Mouse (Mus musculus) liver, embryonic 15.5 days (tissue): ENCODE measurements around the gene Gabrb2. TPM values are rescaled to one million over a fixed set of nuclear protein-coding genes. Genes with fewer than 3 reads are reported as not detected.
A peak's percentile ranks its signal among the peaks of the same experiment; 100 is the strongest.

Experiments used
- ATAC-seq: fragments of 200-750 bp; cut with Nextera tagmentation; 2 replicates; pipeline ENCODE4 v1.8.0; 2017; ENCODE audit warnings: moderate number of reproducible peaks, mild to moderate bottlenecking, moderate library complexity; ENCODE audit not compliant: insufficient read depth
- H3K27ac ChIP-seq: fragments of 300-500 bp; sonication (generic); replicated peaks from 2 replicates; pipeline ENCODE4 v1.5.1; 2015; ENCODE audit warnings: mild to moderate bottlenecking, inconsistent platforms
- H3K27me3 ChIP-seq: fragments of 300-500 bp; sonication (generic); 2 replicates; pipeline ENCODE4 v1.6.1; 2015; ENCODE audit warnings: mild to moderate bottlenecking, inconsistent platforms
- H3K36me3 ChIP-seq: fragments of 300-500 bp; sonication (generic); replicated peaks from 2 replicates; pipeline ENCODE4 v1.6.1; 2015; ENCODE audit warnings: moderate library complexity, mild to moderate bottlenecking, inconsistent platforms
- H3K4me1 ChIP-seq: fragments of 300-500 bp; sonication (generic); replicated peaks from 2 replicates; pipeline ENCODE4 v1.6.1; 2015; ENCODE audit warnings: inconsistent platforms
- H3K4me2 ChIP-seq: fragments of 300-500 bp; sonication (generic); 2 replicates; pipeline ENCODE4 v1.6.1; 2015; ENCODE audit warnings: moderate library complexity, mild to moderate bottlenecking, inconsistent platforms
- H3K4me3 ChIP-seq: fragments of 300-500 bp; sonication (generic); replicated peaks from 2 replicates; pipeline ENCODE4 v1.5.1; 2015; ENCODE audit warnings: mild to moderate bottlenecking, inconsistent platforms
- H3K9ac ChIP-seq: fragments of 300-500 bp; sonication (generic); 2 replicates; pipeline ENCODE4 v1.6.1; 2015; ENCODE audit warnings: moderate library complexity, mild to moderate bottlenecking, inconsistent platforms
- H3K9me3 ChIP-seq: fragments of 300-500 bp; sonication (generic); replicated peaks from 2 replicates; pipeline ENCODE4 v1.6.1; 2016; ENCODE audit warnings: inconsistent platforms
- WGBS: fragments of 180-500 bp; shearing (Covaris S2); methylation state at CpG from one replicate; pipeline ENCODE4 v1.1.7; 2015; ENCODE audit warnings: mixed read lengths; ENCODE audit not compliant: insufficient replicate concordance; 5-methylcytosine and 5-hydroxymethylcytosine counted together
- polyA plus RNA-seq: library from polyadenylated mRNA; unstranded; fragments of >200 nt; fragmentation: Nextera tagmentation; extraction: Ambion mirVana; gene quantifications from 2 replicates; pipeline ENCODE4 v1.2.1, GENCODE M21; 2015

The Gabrb2 gene
- 0.05 TPM in 1 of 2 replicates, not detected in the other for polyA plus RNA-seq

DNA sequence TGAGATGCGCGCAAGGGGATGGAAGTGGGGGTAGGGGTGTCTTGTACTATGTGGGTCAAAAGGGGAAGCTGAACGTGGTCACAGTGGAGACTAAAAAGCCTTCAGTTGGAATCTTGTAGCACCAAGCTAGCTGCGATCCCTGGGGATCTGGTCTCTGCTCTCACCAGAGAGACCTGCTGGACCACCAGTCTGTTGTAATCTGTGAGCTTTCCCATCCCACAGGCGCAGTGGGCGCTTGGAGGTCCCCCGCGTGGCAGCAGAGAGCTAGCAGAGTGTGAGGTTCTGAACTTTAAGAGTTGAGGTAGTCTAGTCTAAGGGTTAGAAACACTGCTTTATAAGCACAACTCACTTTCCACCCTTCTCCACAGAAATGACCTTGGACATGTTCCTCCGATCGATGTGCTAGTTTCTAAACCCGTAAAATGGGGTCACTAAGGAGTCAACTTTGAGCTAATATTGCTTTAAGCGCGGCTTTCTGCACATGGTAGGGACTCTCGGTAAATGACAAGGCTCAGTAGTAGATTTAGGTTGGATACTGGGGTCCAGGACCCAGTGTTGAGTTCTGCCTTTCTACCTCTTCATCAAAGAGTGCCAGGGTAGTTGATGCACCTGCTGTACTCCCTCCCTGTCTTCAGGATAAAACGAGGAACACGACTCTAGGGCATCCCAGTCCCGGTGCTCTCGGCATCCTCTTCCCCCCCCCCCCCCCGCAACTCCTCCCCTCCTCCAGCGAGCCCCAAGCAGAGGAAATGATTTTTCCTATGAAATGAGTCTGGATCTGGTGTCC lies at the start of gene Gabrb2:
Gene Gabrb2 (plus strand): TSS at position 762 of the 787 bp plus-strand sequence.
- Histone ChIP-seq H3K4me1 (no peaks in the 10 kb centered on the region), H3K4me3 (0 out of 2 replicates have a peak within 1 kb of the TSS, but pooled peaks have one; percentile 10), H3K27ac (no peak within 1 kb of the TSS), H3K9ac (no peak within 1 kb of the TSS), H3K36me3 (no peaks in the 10 kb centered on the region), H3K27me3 (peaks cover 19% of the 10 kb centered on the region; the same call in 1 of the 2 replicates), H3K9me3 (no peaks in the 10 kb centered on the region), H3K4me2 (peak within 1 kb of the TSS; percentile 42)
- WGBS: 23% methylated on average over 19 of the region's 20 CpGs
- ATAC-seq: no peak

DNA sequence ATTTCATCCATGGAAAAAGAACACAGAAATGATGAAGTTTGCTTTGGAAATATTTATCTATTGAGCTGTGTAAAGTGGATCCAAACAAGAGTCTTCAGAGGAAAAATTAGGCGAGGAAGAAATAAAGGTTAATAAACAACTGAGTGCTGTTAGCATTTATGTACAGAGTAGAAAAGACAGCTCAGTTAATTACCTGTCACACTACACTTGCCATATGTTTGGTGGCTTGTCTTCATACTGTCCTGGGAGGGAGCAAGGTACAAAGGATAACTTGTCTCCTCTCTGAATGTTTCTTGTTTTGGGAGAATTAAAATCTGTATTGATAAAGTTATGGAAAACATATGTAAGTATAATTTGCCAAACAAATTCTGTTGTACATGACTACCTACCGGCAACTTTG lies 40.6 kb upstream of the Gabrb2 start:
- Histone ChIP-seq H3K27ac (no peak overlapping the region), H3K4me3 (no peak overlapping the region), H3K4me2 (no peak overlapping the region), H3K27me3 (no peaks in the 10 kb centered on the region), H3K4me1 (no peaks in the 10 kb centered on the region), H3K9ac (no peak overlapping the region), H3K36me3 (no peaks in the 10 kb centered on the region), H3K9me3 (no peaks in the 10 kb centered on the region)
- 54% methylated on average over 2 of the region's 2 CpGs for WGBS
- ATAC-seq: no peak

DNA sequence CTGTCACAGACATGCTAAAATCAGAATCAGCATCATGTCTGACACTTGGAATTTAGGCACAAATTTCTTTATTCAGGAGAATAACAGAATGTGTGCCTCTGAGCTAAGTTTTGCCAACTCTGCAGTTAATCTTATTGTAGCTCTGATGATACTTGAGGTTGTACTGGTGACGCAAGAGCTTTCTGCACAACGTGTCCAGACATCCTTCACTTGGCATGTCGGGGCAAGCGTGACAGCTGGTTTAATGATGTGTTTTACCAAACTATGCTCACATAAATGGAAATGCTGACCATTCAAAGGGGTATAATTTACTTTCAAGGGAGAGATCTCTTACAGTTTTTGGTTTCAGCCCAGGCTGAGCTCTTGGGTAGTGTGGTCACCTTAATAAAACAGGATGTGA lies 33.1 kb upstream of the Gabrb2 start:
- H3K4me3 ChIP-seq: no peak overlapping the region
- no peaks in the 10 kb centered on the region for H3K9me3 ChIP-seq
- no peak for ATAC-seq
- 65% methylated on average over 4 of the region's 4 CpGs for WGBS
- no peaks in the 10 kb centered on the region for H3K36me3 ChIP-seq
- no peak overlapping the region for H3K27ac ChIP-seq
- no peak overlapping the region for H3K4me2 ChIP-seq
- no peak overlapping the region for H3K9ac ChIP-seq
- no peaks in the 10 kb centered on the region for H3K4me1 ChIP-seq
- H3K27me3 ChIP-seq: no peaks in the 10 kb centered on the region

DNA sequence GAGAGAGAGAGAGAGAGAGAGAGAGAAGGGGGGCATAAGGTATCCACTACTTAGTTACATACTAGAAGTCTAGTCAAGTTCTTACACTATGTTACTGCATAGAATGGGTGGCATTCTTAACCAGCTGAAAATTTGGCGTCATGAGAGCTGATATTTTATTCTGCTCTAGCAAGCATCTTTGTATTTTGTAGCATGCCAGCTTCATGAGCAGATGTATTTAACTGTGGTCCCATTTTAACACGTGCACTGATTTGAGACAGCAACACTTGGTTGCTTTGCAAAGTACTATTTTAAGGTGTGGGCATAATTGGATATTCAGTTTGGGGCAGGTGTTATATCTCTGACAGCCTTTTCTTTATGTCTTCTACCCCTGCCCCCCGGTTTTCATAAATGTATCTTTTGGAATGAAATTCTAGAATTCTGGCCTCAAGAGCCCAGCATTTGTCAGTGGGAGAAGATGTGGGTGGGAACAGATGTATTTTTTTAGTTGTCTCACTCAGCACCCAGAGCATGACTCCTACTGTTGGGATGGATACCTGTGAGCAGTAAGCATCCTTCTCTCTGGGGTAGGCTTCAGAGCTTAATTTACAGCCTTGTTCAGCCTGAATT lies 28.8 kb upstream of the Gabrb2 start:
- 21% methylated on average over 3 of the region's 3 CpGs for WGBS
- Histone ChIP-seq H3K4me1 (no peaks in the 10 kb centered on the region), H3K27ac (no peak overlapping the region), H3K27me3 (no peaks in the 10 kb centered on the region), H3K9ac (no peak overlapping the region), H3K4me3 (no peak overlapping the region), H3K9me3 (no peaks in the 10 kb centered on the region), H3K4me2 (no peak overlapping the region), H3K36me3 (no peaks in the 10 kb centered on the region)
- no peak for ATAC-seq

DNA sequence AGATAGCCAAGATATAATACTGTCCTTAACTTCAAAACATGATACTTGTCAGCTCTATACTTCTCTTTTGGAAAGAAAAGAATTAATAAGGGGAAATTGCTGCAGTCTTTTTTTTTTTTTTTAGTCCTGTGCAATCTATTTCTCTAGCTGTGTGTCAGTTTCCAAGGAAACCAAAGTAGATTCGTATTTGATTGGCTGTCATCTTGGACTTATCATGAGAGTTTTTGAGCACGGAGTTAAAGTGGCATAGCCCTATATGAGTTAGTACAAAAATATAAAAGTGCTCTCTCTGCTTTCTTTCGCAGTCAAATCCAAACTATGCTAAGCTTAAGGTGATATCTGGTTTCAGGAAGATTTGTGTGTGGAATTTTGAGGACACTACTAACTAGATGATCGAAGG lies 26.1 kb upstream of the Gabrb2 start:
- no peaks in the 10 kb centered on the region for H3K9me3 ChIP-seq
- H3K4me1 ChIP-seq: no peaks in the 10 kb centered on the region
- H3K9ac ChIP-seq: no peak overlapping the region
- no peak for ATAC-seq
- H3K4me2 ChIP-seq: no peak overlapping the region
- 53% methylated on average over 4 of the region's 4 CpGs for WGBS
- H3K4me3 ChIP-seq: no peak overlapping the region
- H3K27me3 ChIP-seq: no peaks in the 10 kb centered on the region
- no peaks in the 10 kb centered on the region for H3K36me3 ChIP-seq
- H3K27ac ChIP-seq: no peak overlapping the region

DNA sequence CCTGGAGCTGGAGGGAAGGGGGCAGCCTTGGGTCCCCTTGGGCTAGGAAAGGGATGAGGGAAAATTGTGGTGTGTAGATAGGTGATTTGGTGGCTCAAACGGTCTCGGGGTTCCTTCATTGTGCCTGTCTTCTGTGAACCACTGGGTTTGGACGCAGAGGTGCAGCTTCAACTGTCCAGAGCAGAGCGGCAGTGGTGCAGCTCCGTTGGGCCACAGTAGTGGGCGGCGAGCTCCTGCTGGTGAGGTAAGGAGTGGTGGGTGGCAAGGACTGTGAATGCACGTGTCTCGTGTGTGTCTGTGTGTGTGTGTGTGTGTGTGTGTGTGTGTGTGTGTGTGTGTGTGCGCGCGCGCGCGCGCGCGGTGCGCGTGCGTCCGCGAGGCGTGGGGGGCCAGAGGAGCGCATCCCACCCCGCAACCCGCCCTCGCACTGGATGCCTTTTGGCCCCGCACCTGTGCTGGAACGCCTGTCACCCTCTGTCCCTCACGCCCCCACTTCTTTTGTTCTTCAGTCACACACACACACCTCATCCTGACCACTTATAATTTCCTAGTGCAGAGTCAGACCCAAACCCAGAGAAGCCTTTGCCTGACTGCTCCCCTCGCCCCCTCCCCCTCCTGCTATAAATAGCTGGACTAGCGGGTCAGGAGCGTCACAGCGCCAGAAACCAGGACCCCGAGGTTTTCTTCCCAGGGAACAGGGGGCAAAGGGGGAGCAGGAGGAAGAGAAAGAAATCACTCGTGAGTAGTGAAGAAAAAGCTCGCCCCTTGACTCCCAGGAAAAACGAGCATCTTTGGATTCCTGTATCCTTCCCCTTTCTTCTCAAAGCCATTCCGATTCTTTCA lies 455 bp downstream of the Gabrb2 start:
- 0 out of 2 replicates have a peak overlapping the region, but pooled peaks have one; percentile 10 for H3K4me3 ChIP-seq
- H3K9ac ChIP-seq: no peak overlapping the region
- H3K27me3 ChIP-seq: peaks cover 19% of the 10 kb centered on the region; the same call in 1 of the 2 replicates
- H3K4me1 ChIP-seq: no peaks in the 10 kb centered on the region
- H3K9me3 ChIP-seq: no peaks in the 10 kb centered on the region
- H3K4me2 ChIP-seq: peak overlapping the region; percentile 42
- no peaks in the 10 kb centered on the region for H3K36me3 ChIP-seq
- no peak for ATAC-seq
- WGBS: under 1% methylated on average over 38 of the region's 40 CpGs
- H3K27ac ChIP-seq: no peak overlapping the region

DNA sequence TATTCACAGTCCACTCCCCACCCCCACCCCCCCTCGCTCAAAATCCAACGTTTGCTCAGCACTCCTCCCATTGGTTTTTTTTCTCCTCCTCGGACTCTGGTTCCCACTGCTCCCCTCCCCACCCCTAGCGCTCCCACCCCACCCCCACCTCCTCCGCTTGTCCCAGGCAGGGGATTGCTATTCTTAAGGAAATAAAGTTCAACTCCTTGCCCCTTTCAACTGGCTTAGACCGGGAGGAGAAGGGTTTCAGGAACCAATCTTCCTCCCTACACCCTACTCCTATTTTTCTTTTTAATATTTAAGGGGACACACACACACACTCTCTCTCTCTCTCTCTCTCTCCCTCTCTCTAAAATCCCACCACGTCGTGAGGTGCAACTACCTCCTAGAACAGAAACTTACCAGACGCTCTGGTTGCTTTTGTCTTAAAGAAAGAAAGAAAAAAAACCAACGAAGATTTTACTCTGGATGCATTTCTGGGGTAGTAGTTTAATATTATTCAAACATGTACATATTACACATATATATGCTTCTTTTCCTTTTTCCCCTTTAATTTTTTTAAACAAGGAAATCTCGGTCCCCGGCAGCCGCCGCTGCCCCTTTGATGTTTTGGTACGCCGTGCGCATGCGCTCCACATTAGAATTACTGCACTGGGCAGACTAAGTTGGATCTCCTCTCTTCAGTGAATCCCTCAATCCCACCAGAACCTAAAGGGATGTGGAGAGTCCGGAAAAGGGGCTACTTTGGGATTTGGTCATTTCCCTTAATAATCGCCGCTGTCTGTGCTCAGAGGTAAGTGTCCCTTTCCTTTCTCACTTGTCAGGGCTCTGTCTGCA lies 1.3 kb downstream of the Gabrb2 start:
- Histone ChIP-seq H3K36me3 (no peaks in the 10 kb centered on the region), H3K4me3 (0 out of 2 replicates have a peak overlapping the region, but pooled peaks have one; percentile 10), H3K27ac (no peak overlapping the region), H3K9ac (no peak overlapping the region), H3K9me3 (no peaks in the 10 kb centered on the region), H3K4me1 (no peaks in the 10 kb centered on the region), H3K27me3 (peaks cover 19% of the 10 kb centered on the region; the same call in 1 of the 2 replicates), H3K4me2 (peak overlapping the region; percentile 42)
- WGBS: 2% methylated on average over 21 of the region's 21 CpGs
- ATAC-seq: no peak

DNA sequence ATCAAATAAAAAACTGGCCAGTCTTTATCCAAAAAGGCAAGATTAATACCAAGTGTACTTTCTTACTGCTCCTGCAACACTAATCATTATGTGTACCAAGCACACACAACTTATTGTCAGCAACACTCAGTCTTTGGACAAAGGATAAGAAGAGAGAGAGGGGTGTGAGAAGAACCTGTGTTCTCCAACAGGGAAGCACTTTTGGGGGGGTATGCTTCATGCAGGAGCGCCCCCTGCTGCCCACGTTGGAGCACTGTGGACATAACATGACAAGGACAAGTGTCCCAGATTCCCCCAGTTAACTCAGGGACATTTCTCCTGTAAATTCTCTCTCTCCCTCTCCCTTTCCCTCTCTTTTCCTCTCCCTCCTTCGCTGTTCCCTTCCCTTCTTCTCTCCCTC lies 3.7 kb downstream of the Gabrb2 start:
- Histone ChIP-seq H3K27ac (no peak overlapping the region), H3K36me3 (no peaks in the 10 kb centered on the region), H3K9ac (no peak overlapping the region), H3K4me3 (no peak overlapping the region), H3K27me3 (peaks cover 19% of the 10 kb centered on the region; the same call in 1 of the 2 replicates), H3K4me2 (no peak overlapping the region), H3K9me3 (no peaks in the 10 kb centered on the region), H3K4me1 (no peaks in the 10 kb centered on the region)
- no peak for ATAC-seq
- WGBS: 2% methylated on average over 3 of the region's 3 CpGs

DNA sequence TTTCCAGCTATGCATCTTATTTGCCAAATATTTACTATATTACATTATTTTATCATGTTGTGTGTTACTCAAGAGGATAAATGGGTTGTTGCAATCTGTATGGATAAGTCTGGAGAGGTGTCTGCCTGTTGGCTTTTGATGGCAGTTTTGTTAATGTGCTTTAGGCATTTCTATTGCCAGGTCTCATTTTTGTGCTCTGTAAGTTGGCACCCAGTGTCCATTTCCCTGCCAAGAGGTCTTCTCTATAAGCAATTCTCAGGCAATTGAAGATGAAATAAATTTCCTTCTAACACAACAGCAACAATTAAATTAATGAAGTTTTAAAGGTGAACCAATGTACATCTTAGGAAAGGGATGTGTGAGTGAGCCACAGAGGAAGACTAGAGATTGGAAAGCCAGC lies 11.9 kb downstream of the Gabrb2 start:
- Histone ChIP-seq H3K27me3 (no peaks in the 10 kb centered on the region), H3K27ac (no peak overlapping the region), H3K36me3 (no peaks in the 10 kb centered on the region), H3K9me3 (no peaks in the 10 kb centered on the region), H3K4me2 (no peak overlapping the region), H3K4me1 (no peaks in the 10 kb centered on the region), H3K9ac (no peak overlapping the region), H3K4me3 (no peak overlapping the region)
- ATAC-seq: no peak

DNA sequence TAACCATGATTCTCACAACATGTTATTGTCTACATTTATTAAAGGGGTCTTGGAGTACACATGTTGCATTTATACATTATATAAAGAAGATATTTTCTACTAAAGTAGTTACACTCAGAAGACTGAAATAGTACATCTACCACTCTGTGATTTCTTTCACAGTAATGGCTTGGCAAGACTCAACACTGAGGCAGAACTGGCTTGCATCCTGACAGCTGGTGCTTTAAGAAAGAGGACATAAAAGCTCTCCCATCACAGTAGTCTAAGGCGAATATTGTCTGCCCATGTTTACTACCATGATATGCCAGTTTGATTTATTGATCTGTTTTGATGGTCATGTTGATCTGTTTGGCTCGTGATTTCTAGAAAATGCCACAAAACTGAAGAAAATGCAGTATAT lies 19.4 kb downstream of the Gabrb2 start:
- H3K4me3 ChIP-seq: no peak overlapping the region
- H3K4me2 ChIP-seq: no peak overlapping the region
- no peak overlapping the region for H3K9ac ChIP-seq
- ATAC-seq: no peak
- 47% methylated on average over 2 of the region's 2 CpGs for WGBS
- no peaks in the 10 kb centered on the region for H3K27me3 ChIP-seq
- H3K9me3 ChIP-seq: no peaks in the 10 kb centered on the region
- no peaks in the 10 kb centered on the region for H3K36me3 ChIP-seq
- no peak overlapping the region for H3K27ac ChIP-seq
- H3K4me1 ChIP-seq: no peaks in the 10 kb centered on the region
